Mouse (Mus musculus) naive thymus-derived CD4-positive, alpha-beta T cell, adult 2 months (primary cell): ENCODE data around the gene Lef1.

Experiments used
- DNase-seq: peaks from one replicate; pipeline ENCODE4 v3.0.0-alpha.2; 2011; ENCODE audit warnings: low read depth

Gene Lef1

DNA sequence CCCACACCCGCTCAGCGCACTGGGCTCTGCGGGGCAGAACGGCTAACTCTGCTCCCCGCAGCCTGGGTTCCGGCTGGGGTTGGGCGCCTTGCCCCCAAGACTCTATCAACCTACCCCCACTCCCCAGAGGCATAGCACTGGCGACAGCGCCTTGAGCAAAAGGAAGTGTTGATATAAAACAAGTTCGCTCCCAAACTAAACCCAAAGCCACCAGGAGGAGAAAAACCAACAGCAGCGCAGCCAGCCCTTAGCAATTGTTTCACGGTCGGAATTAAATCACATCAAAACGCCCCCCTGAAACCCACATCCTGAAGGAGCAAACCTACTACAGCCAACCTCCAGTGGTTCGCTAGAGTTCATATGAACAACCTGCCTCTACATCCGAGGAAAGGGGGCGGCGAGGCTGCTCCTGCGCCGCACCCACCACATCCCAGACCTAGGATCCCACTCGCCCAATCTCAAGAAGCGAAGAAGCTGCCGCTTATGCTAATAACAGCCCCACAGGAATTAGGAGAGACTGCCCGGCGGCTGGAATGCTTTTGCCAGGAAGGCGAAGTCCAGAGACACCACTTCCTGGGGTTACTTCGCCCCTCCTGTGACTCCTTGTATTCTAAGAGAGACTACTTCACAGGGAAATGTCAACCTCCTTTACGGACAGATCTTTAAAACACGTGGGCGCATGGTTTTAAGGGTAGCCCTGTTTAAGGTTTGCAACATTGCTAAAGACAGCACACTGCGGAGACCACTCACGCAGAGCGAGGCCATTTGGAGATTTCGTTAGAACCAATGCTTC is 2.8 kb upstream of the Lef1 start:
- peak; percentile 64 for DNase-seq

GRCm38 (mm10) chr3:131108094-131108653 is 2.1 kb upstream of the Lef1 start:
- no peak for DNase-seq

GRCm38 (mm10) chr3:131109066-131109685 is 1.1 kb upstream of the Lef1 start:
- peak; percentile 50 for DNase-seq

GRCm38 (mm10) chr3:131109686-131110070 is 593 bp upstream of the Lef1 start:
- peak; percentile 62 for DNase-seq

DNA sequence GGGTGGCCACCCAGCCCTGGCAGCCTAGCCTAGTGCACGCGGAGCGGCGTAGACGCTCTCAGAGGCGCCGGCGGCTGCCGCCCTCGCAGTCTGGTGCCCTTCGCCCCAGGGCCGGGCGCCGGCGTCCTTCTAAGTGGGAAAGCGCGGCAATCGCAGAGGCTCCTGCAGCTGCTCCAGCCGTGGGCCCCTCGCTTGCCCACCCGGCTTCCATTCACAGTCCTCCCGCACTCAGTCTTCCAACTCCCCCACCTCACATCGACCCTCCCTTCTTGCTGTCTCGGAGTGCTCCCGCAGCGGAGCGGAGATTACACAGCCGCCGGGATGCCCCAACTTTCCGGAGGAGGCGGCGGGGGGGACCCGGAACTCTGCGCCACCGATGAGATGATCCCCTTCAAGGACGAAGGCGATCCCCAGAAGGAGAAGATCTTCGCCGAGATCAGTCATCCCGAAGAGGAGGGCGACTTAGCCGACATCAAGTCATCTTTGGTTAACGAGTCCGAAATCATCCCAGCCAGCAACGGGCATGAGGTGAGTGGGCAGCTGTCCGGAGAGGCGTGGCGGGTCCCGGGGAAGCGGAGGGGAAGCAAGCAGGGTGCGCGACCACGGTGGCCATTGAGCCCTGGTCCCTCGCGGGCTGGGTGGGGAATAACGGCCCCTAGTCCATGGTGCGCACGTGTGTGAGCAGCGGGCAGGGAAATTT is 1.0 kb downstream of the Lef1 start:
- DNase-seq: peak; percentile 66

GRCm38 (mm10) chr3:131111851-131112572 is 1.7 kb downstream of the Lef1 start:
- peak; percentile 89 for DNase-seq

DNA sequence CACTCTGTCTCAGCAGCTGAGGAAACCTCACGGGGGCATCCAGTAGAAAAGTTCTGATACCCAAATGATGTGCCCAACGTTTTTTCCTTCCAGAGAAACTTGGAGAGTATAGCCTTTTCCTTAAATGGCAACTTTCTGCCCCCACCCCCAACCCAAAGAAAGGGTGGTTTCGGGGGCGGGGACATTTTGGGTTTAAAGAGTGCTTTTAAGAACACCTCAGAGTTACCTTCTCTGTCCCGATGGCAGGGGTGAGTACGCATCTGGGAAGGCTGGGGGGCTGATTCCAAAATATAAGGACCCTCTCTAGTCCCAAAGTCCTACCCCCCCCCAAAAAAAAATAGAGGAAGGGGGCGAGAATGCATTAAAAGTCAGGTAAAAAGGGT is 2.3 kb downstream of the Lef1 start:
- peak; percentile 85 for DNase-seq

DNA sequence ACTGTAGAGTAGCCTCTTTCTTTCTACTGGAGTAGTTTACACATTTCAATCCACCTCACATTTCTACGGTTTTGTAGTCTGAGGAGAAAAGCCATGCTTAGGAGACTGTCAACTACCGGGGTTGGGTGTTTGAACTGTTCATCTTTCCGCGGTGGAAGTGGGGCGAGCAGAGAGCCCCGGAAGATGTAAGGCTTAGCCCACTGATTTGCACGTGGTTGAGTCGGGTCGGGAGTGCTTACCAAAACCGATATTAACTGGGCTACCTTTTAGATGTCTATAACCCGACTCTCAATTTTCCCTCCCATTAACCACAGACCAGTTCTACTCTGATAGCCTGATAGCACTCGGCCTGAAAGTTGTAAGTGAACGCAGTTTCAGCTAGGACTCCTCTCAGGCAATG is 2.8 kb downstream of the Lef1 start:
- peak; percentile 81 for DNase-seq

GRCm38 (mm10) chr3:131116116-131116515 is 5.8 kb downstream of the Lef1 start:
- DNase-seq: peak; percentile 80

DNA sequence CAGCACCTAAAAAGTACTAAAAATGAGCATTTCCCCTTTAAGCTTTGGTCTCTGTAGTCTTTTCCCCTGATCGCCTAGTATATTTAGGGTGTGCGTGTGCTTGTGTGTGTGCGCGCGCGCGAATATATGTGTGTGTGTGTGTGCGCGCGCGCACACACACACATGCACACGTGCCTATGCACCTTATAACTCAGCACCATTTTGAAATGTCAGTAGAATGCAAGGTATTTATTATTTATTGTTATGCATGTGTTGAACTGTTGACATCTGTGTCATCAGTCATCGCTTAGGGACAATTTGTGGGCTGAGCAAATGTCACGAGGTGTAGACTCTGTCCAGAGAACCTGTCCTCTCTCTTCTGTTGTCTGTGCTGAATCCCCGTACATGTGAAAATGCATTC is 7.1 kb downstream of the Lef1 start:
- DNase-seq: no peak

DNA sequence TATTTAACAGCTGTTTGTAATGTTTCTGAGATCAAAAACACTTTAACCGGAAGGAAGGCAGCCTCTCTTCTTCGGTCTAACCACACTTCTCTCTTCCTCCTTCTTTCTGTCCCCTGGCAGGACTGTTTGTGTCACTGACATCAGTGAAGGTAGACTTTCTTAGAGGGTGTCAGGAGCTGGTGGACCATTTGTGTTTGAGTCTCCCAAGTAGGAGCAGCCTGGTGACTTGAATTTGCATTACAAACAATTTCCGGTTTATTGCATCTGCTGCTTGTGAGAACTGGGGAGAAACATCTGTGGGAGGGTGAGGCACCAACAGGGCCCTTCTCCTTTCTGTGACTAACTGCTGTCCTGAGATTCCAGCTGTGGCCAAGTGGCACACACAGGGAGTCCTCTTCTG is 7.6 kb downstream of the Lef1 start:
- DNase-seq: peak; percentile 90

DNA sequence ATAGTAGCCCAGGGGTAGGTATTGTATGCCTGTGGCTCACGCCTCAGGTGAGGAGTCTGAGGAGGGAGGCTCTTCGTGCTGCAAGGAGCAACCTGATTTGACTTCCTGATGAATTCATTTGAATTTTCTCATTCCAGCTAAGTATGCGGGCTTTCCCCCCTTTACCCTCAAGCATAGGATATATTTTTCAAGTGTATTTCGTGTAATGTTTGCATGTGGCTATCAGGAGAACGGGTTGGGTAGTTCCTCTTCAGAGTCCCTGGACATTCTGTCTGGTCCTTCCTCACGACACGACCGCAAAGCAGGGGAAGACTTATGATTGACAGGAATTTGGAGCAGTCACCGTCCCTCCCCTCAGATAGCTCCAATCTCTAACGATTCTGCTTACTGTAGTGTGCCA is 9.2 kb downstream of the Lef1 start:
- peak; percentile 56 for DNase-seq

GRCm38 (mm10) chr3:131123501-131123900 is 13.2 kb downstream of the Lef1 start:
- peak; percentile 69 for DNase-seq

- DNase-seq: peak; percentile 67
These were observed 15.6 kb downstream of the Lef1 start for GRCm38 (mm10) chr3:131125873-131126272.

DNA sequence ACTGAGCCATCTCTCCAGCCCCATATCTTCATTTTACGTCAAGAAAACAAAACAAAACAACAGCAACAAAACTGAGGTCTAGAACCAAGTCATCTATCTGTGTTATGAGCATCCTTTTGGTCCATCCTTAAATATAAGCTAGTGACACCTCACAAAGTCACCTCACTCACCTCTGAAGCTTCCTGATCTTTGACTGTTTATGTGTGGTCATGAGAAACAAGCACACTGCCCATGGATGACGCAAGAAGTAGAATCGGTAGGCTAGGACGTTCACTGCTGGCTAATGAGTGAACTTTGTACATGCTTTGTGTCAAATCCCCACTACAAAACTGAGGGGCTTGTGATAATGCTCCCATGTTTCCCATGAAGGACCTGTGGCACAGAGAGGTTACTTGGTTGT is 16.2 kb downstream of the Lef1 start:
- DNase-seq: peak; percentile 62

DNA sequence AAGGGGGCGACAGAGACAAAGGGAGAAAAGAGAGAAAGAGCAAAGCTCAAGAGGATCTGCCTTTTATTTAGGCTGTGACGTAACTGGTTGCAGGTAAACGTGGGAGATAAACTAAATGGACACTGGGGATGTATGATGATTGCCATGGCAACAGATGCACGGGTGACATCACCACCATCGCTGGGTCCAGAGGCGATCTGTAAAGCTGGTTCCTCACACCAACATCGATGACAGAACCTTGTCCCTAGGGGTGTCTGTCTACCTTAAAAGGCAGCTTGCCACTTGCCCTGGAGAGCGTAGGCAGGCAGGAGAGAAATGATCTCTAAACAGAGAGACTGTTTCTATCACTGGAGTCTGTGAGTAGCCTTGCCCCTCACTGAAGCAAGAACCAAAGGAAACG is 23.7 kb downstream of the Lef1 start:
- peak; percentile 68 for DNase-seq

GRCm38 (mm10) chr3:131135434-131135833 is 25.2 kb downstream of the Lef1 start:
- peak; percentile 67 for DNase-seq

- no peak for DNase-seq
These were observed 26.2 kb downstream of the Lef1 start for GRCm38 (mm10) chr3:131136455-131136854.

- peak; percentile 70 for DNase-seq
These were observed 27.0 kb downstream of the Lef1 start for GRCm38 (mm10) chr3:131137119-131137781.

- peak; percentile 74 for DNase-seq
These were observed 28.0 kb downstream of the Lef1 start for GRCm38 (mm10) chr3:131138224-131138623.

GRCm38 (mm10) chr3:131138797-131139196 is 28.5 kb downstream of the Lef1 start:
- no peak for DNase-seq
